Mouse (Mus musculus) heart, adult 2 months (tissue): ENCODE measurements at regions not wholly inside any gene's neighbourhood (a gene's known extent, or its start where the extent isn't known, plus 50 kb on each side); places are given as distances from the start of the nearest gene placed in this dataset.

ENCODE experiments used
- CTCF ChIP-seq: fragments of 200-600 bp; IDR thresholded peaks from 2 replicates; pipeline ENCODE4 v1.8.1; 2022; ENCODE audit warnings: antibody characterized with exemption, mild to moderate bottlenecking, moderate library complexity
- POLR2A ChIP-seq: fragments of 200-500 bp; IDR thresholded peaks from 2 replicates; pipeline ENCODE4 v1.6.1; 2011; ENCODE audit warnings: mild to moderate bottlenecking, low read depth, low read length, control low read depth; ENCODE audit not compliant: insufficient read depth

GRCm38 (mm10) chr8:116261286-116261685 lies 243.5 kb upstream of the Dynlrb2 start:
- TF ChIP-seq CTCF (no peak), POLR2A (no peak)
